Mouse (Mus musculus): ENCODE measurements around the gene E2f6. TPM values are rescaled to one million over a fixed set of nuclear protein-coding genes. Genes with fewer than 3 reads are reported as not detected.

The E2f6 gene
- polyA plus RNA-seq, 1 experiment from 2014 or later, result 15.8 TPM

- peak; percentile 31 for ATAC-seq (ENCODE audit: insufficient read depth)
- peak within 1 kb of the TSS; percentile 50 for H3K4me3 ChIP-seq (replicated peaks)
- WGBS (ENCODE audit: insufficient replicate concordance), result under 1% methylated on average over 53 of the region's 53 CpGs
Observed at GRCm38 (mm10) chr12:16800259-16800958, 10.4 kb upstream of the E2f6 start, which contains the start of gene Greb1. Greb1 (minus strand) TSS chr12:16800886.

GRCm38 (mm10) chr12:16800959-16801315 lies 9.8 kb upstream of the E2f6 start:
- ATAC-seq (ENCODE audit: insufficient read depth), result peak; percentile 31; the same call in 1 of the 2 replicates
- peak overlapping the region; percentile 63 for H3K4me2 ChIP-seq
- H3K36me3 ChIP-seq (replicated peaks), result no peaks in the 10 kb centered on the region
- 0% methylated on average over 12 of the region's 12 CpGs for WGBS (ENCODE audit: insufficient replicate concordance)
- H3K9ac ChIP-seq, result no peak overlapping the region; the same call in 1 of the 2 replicates
- H3K27ac ChIP-seq (replicated peaks), result no peak overlapping the region
- no peaks in the 10 kb centered on the region for H3K4me1 ChIP-seq (replicated peaks)
- H3K4me3 ChIP-seq (replicated peaks), result peak overlapping the region; percentile 50
- no peaks in the 10 kb centered on the region for H3K9me3 ChIP-seq (replicated peaks)
- H3K27me3 ChIP-seq, result peaks cover 57% of the 10 kb centered on the region

More at GRCm38 (mm10) chr12:16800259-16800958, 10.4 kb upstream of the E2f6 start, which contains the start of gene Greb1:
- Histone ChIP-seq H3K27ac (replicated peaks) (no peak within 1 kb of the TSS), H3K9me3 (replicated peaks) (no peaks in the 10 kb centered on the region), H3K4me1 (replicated peaks) (no peaks in the 10 kb centered on the region), H3K36me3 (replicated peaks) (no peaks in the 10 kb centered on the region), H3K27me3 (peaks cover 57% of the 10 kb centered on the region), H3K9ac (no peak within 1 kb of the TSS; the same call in 1 of the 2 replicates), H3K4me2 (peak within 1 kb of the TSS; percentile 63)

- no peak for ATAC-seq (ENCODE audit: insufficient read depth)
- Histone ChIP-seq H3K4me1 (replicated peaks) (no peaks in the 10 kb centered on the region), H3K27me3 (peaks cover 69% of the 10 kb centered on the region), H3K4me2 (no peak overlapping the region), H3K9ac (no peak overlapping the region), H3K36me3 (replicated peaks) (no peaks in the 10 kb centered on the region), H3K27ac (replicated peaks) (no peak overlapping the region), H3K9me3 (replicated peaks) (no peaks in the 10 kb centered on the region), H3K4me3 (replicated peaks) (no peak overlapping the region)
- WGBS (ENCODE audit: insufficient replicate concordance), result 43% methylated on average over 5 of the region's 5 CpGs
Observed at GRCm38 (mm10) chr12:16803237-16803955, 7.4 kb upstream of the E2f6 start.

- no peaks in the 10 kb centered on the region for H3K36me3 ChIP-seq (replicated peaks)
- no peak overlapping the region for H3K9ac ChIP-seq
- peaks cover 71% of the 10 kb centered on the region for H3K27me3 ChIP-seq
- H3K4me1 ChIP-seq (replicated peaks), result no peaks in the 10 kb centered on the region
- no peak overlapping the region for H3K4me2 ChIP-seq
- WGBS (ENCODE audit: insufficient replicate concordance), result 64% methylated on average over 5 of the region's 5 CpGs
- H3K9me3 ChIP-seq (replicated peaks), result no peaks in the 10 kb centered on the region
- no peak overlapping the region for H3K4me3 ChIP-seq (replicated peaks)
- no peak overlapping the region for H3K27ac ChIP-seq (replicated peaks)
- ATAC-seq (ENCODE audit: insufficient read depth), result no peak
Observed at GRCm38 (mm10) chr12:16803956-16804430, 6.8 kb upstream of the E2f6 start.

DNA sequence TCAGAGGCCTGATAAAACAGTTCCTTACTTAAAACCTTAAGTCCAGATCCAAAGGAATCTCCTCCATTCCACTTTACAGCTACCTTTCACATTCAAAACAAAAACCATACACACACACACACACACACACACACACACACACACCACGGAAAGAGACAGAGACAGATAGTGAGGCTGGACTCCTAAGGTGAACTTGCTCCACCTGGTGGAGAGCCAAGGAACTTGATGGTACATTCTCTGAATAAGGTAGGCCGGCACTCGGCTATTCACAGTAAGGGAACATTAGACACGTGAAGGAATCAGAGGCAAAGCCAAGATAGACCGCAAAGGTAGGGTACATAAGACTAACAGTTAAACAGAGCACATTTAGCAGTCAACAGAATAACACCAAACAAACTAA lies 5.3 kb upstream of the E2f6 start:
- Histone ChIP-seq H3K4me1 (replicated peaks) (peaks cover 2% of the 10 kb centered on the region), H3K9ac (no peak overlapping the region), H3K4me2 (no peak overlapping the region), H3K9me3 (replicated peaks) (no peaks in the 10 kb centered on the region), H3K36me3 (replicated peaks) (no peaks in the 10 kb centered on the region), H3K27me3 (peaks cover 71% of the 10 kb centered on the region), H3K27ac (replicated peaks) (no peak overlapping the region), H3K4me3 (replicated peaks) (no peak overlapping the region)
- WGBS (ENCODE audit: insufficient replicate concordance), result 4% methylated on average over 5 of the region's 5 CpGs
- peak; percentile 31; the same call in 1 of the 2 replicates for ATAC-seq (ENCODE audit: insufficient read depth)

GRCm38 (mm10) chr12:16808045-16808444 lies 2.7 kb upstream of the E2f6 start:
- Histone ChIP-seq H3K27me3 (peaks cover 54% of the 10 kb centered on the region), H3K36me3 (replicated peaks) (no peaks in the 10 kb centered on the region), H3K4me3 (replicated peaks) (no peak overlapping the region), H3K4me1 (replicated peaks) (peaks cover 25% of the 10 kb centered on the region), H3K9ac (no peak overlapping the region), H3K27ac (replicated peaks) (no peak overlapping the region), H3K4me2 (no peak overlapping the region), H3K9me3 (replicated peaks) (no peaks in the 10 kb centered on the region)
- 27% methylated on average over 3 of the region's 3 CpGs for WGBS (ENCODE audit: insufficient replicate concordance)
- ATAC-seq (ENCODE audit: insufficient read depth), result no peak

GRCm38 (mm10) chr12:16811477-16811876 lies 714 bp downstream of the E2f6 start:
- Histone ChIP-seq H3K36me3 (replicated peaks) (peaks cover 10% of the 10 kb centered on the region), H3K27me3 (peaks cover 42% of the 10 kb centered on the region), H3K9ac (peak overlapping the region; percentile 64), H3K4me2 (peak overlapping the region; percentile 95), H3K4me1 (replicated peaks) (peaks cover 25% of the 10 kb centered on the region), H3K9me3 (replicated peaks) (no peaks in the 10 kb centered on the region), H3K27ac (replicated peaks) (no peak overlapping the region), H3K4me3 (replicated peaks) (peak overlapping the region; percentile 71)
- ATAC-seq (ENCODE audit: insufficient read depth), result no peak
- 2% methylated on average over 15 of the region's 15 CpGs for WGBS (ENCODE audit: insufficient replicate concordance)

GRCm38 (mm10) chr12:16817147-16817546 lies 6.4 kb downstream of the E2f6 start:
- 35% methylated on average over 4 of the region's 4 CpGs for WGBS (ENCODE audit: insufficient replicate concordance)
- H3K9me3 ChIP-seq (replicated peaks), result no peaks in the 10 kb centered on the region
- ATAC-seq (ENCODE audit: insufficient read depth), result no peak

GRCm38 (mm10) chr12:16818513-16818912 lies 7.8 kb downstream of the E2f6 start:
- no peaks in the 10 kb centered on the region; the same call in 1 of the 2 replicates for H3K4me1 ChIP-seq (replicated peaks)
- H3K4me2 ChIP-seq, result no peak overlapping the region
- H3K9me3 ChIP-seq (replicated peaks), result no peaks in the 10 kb centered on the region
- H3K9ac ChIP-seq, result no peak overlapping the region
- no peak overlapping the region for H3K4me3 ChIP-seq (replicated peaks)
- H3K27ac ChIP-seq (replicated peaks), result no peak overlapping the region
- H3K27me3 ChIP-seq, result no peaks in the 10 kb centered on the region
- no peak for ATAC-seq (ENCODE audit: insufficient read depth)
- H3K36me3 ChIP-seq (replicated peaks), result peaks cover 75% of the 10 kb centered on the region
- 69% methylated on average over 11 of the region's 11 CpGs for WGBS (ENCODE audit: insufficient replicate concordance)

More at GRCm38 (mm10) chr12:16817147-16817546, 6.4 kb downstream of the E2f6 start:
- Histone ChIP-seq H3K27me3 (no peaks in the 10 kb centered on the region), H3K4me3 (replicated peaks) (no peak overlapping the region), H3K4me2 (no peak overlapping the region), H3K36me3 (replicated peaks) (peaks cover 61% of the 10 kb centered on the region), H3K27ac (replicated peaks) (no peak overlapping the region), H3K9ac (no peak overlapping the region), H3K4me1 (replicated peaks) (peaks cover 7% of the 10 kb centered on the region)

DNA sequence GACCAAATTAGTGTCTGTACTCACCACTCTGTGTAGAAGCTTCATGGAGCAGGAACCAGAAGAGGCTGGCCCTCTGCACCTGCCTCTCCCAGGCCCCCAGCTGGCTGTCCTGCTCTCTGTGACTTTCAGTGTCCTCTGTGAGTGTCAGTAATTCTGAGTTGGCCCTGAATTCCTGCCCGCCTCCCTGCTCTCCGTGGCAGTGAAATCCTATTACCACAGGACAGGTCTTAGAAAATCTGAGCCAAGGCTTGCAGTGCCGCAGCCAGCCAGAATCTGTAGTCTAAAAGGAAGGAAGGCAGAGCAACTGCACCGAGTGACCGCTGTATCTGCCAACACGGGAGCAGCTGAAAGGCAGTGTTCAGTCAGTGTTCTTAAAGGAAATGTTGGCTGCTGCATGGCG lies 10.0 kb downstream of the E2f6 start:
- no peaks in the 10 kb centered on the region for H3K27me3 ChIP-seq
- no peak for ATAC-seq (ENCODE audit: insufficient read depth)

GRCm38 (mm10) chr12:16822181-16822734 lies 11.5 kb downstream of the E2f6 start:
- WGBS (ENCODE audit: insufficient replicate concordance), result 84% methylated on average over 10 of the region's 10 CpGs
- H3K27me3 ChIP-seq, result no peaks in the 10 kb centered on the region
- no peaks in the 10 kb centered on the region for H3K4me1 ChIP-seq (replicated peaks)
- no peak overlapping the region for H3K9ac ChIP-seq
- ATAC-seq (ENCODE audit: insufficient read depth), result no peak
- no peak overlapping the region for H3K4me3 ChIP-seq (replicated peaks)
- H3K27ac ChIP-seq (replicated peaks), result no peak overlapping the region
- peaks cover 80% of the 10 kb centered on the region for H3K36me3 ChIP-seq (replicated peaks)
- no peak overlapping the region for H3K4me2 ChIP-seq
- H3K9me3 ChIP-seq (replicated peaks), result no peaks in the 10 kb centered on the region

More for the DNA sequence above, 10.0 kb downstream of the E2f6 start:
- H3K4me1 ChIP-seq (replicated peaks), result no peaks in the 10 kb centered on the region; the same call in 1 of the 2 replicates
- 69% methylated on average over 7 of the region's 7 CpGs for WGBS (ENCODE audit: insufficient replicate concordance)
- H3K4me2 ChIP-seq, result no peak overlapping the region
- H3K9me3 ChIP-seq (replicated peaks), result no peaks in the 10 kb centered on the region
- peaks cover 86% of the 10 kb centered on the region for H3K36me3 ChIP-seq (replicated peaks)
- H3K27ac ChIP-seq (replicated peaks), result no peak overlapping the region
- H3K9ac ChIP-seq, result no peak overlapping the region
- no peak overlapping the region for H3K4me3 ChIP-seq (replicated peaks)
